Mouse (Mus musculus) brown adipose tissue, adult 24 weeks (tissue): ENCODE results near the gene Morn1. TPM values are rescaled to one million over a fixed set of nuclear protein-coding genes. Genes with fewer than 3 reads are reported as not detected.

ENCODE experiments used
- H3K27ac ChIP-seq: fragments of 200-500 bp; replicated peaks from 2 replicates; pipeline ENCODE4 v1.5.1; 2012; ENCODE audit warnings: low read depth, mild to moderate bottlenecking, low read length
- H3K4me1 ChIP-seq: fragments of 200-500 bp; 2 replicates; pipeline ENCODE4 v1.6.1; 2012; ENCODE audit warnings: low read length, mixed read lengths; ENCODE audit not compliant: control insufficient read depth, insufficient read depth, insufficient read length
- H3K4me3 ChIP-seq: fragments of 200-500 bp; 2 replicates; pipeline ENCODE4 v1.5.1; 2012; ENCODE audit warnings: low read depth, mild to moderate bottlenecking, low read length, moderate library complexity; ENCODE audit not compliant: insufficient read depth
- polyA plus RNA-seq: library from polyadenylated mRNA; stranded (reverse); fragments of >200 nt; gene quantifications from 2 replicates; pipeline ENCODE4 v1.2.4, GENCODE M21; 2012; ENCODE audit not compliant: missing spikeins, insufficient read depth, insufficient read length

Gene Morn1
- 1.3 and 1.8 TPM in 2 replicates for polyA plus RNA-seq

DNA sequence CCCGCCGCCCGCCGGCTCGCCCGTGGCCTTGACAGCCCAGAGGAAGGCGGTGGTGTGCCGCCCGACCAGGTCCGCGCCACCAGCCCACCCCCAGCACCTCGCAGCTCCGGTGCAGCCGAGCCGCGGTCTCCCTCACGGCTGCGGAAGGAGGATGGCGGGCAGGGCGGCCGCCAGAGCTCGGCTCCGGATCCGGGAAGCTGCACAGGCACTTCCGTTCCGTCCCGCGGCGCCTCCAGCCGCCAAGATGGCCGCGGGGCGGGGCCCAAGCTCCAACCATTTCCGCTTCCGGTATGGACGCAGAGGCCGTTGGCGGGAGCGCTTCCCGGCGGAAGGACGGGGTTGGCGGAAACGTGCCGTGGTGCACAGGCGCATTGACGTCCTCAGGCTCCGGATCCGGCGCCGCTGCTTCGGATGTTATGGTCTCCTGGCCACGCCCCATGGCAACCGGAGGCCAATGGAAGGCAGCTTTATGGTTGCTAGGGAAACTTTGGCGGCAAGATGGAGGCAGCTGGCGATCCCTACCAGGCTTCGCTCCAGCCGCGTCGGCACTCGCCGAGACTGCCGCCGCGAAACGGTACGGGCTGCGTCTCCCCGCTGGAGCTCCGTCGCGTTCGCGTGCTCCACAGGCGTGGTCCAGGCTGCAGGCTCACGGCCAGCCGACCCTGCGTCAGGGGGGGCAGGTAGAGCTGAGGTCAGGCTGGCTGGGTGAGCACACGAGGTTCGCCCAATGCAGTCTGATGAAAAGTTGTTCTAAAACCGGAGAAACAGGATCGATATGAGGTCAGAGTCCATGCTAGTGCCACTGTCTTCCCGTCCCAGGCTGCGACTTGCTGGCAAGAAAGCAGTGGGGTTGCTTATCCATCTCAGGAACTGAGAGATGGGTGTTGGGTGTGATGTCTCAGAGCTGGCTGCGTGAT, at the start of gene Morn1, which contains the start of gene Rer1:
Morn1 (plus strand) TSS at position 470 of the 917 bp plus-strand sequence.
Rer1 (minus strand) TSS at position 275 of the 917 bp plus-strand sequence.
- H3K27ac ChIP-seq, result peak within 1 kb of the TSS; percentile 63
- H3K4me1 ChIP-seq, result peaks cover 9% of the 10 kb centered on the region
- peak within 1 kb of the TSS; percentile 74 for H3K4me3 ChIP-seq

- Histone ChIP-seq H3K4me3 (no peak overlapping the region), H3K27ac (no peak overlapping the region), H3K4me1 (no peaks in the 10 kb centered on the region)
Observed at GRCm38 (mm10) chr4:155040197-155040596, 46.2 kb upstream of the Morn1 start.

- no peak overlapping the region for H3K4me3 ChIP-seq
- H3K4me1 ChIP-seq, result no peaks in the 10 kb centered on the region
- H3K27ac ChIP-seq, result no peak overlapping the region
Observed at GRCm38 (mm10) chr4:155040696-155041095, 45.7 kb upstream of the Morn1 start.

DNA sequence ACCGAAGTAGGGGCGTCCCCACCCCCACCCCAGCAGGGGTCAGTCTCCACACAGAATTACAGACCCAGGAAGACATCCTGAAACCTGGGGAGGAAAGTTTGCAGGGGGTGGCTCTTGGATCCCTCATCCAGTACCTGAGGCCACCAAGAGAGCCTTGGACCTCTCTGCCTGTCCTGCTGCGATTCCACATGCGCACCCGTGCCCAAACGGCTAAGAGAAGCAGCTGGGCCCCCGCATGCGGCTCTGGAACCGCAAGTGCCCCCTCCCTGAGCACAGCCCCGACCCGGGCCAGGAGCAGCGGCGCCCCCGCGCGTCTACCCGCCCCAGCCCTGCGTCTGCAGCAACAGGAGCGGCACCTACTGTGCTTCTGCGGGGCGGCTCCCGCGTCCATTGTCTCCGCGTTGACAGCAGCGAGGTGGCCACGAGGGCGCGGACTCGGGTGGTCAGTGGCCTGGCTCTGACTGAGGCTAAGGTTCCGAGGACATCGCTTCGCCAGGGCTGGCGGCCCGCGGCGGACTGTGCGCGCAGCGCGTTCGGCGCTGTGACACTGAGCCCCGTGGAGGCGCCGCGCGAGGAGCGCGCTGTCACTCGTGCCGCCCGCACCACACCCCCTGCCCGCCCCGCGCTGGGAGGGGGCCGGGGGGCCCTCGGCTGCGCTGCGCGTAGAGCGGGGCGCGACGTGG, 43.6 kb upstream of the Morn1 start:
- Histone ChIP-seq H3K27ac (no peak overlapping the region), H3K4me1 (no peaks in the 10 kb centered on the region), H3K4me3 (no peak overlapping the region)

- H3K4me1 ChIP-seq, result no peaks in the 10 kb centered on the region
- H3K4me3 ChIP-seq, result no peak overlapping the region
- no peak overlapping the region for H3K27ac ChIP-seq
Observed at GRCm38 (mm10) chr4:155043289-155043625, 43.1 kb upstream of the Morn1 start.

DNA sequence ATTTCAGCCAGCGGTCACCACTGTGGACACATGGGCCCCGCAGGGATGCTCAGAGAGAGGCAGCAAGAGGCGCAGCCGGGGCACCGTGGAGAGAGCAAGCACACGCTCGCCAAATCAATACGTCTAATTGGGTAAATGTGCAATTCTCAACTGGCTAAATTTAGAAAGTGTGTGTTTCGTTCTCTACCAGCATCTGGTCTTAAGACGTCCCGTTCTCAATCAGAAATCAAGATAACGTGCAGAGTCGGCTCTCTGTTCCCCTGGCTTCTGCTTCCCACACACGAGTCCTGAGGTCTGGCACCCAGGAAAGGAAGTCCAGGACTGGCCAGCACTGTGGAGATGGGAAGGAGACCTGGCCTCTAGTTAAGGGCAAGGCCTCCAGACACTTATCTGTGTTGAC, 39.7 kb upstream of the Morn1 start:
- no peak overlapping the region for H3K4me3 ChIP-seq
- no peak overlapping the region for H3K27ac ChIP-seq
- no peaks in the 10 kb centered on the region for H3K4me1 ChIP-seq

DNA sequence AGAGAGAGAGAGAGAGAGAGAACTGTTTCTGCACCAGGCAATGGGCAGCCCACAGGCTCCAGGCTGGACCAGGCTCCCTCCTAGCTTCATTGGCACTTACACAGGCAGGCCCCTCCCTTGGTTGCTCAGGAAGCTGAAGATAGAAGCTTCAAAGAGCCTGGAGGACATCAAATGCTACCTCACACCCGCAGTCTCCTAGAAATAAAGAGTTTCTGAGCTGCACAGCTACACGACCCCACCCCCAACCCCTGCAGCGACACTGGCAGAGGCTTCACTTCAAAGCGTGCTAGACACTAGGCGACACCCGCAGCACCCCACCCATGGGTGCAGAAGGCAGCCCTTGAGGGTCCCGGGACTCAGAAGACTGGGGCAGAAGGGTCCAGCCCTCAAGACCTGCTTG, 36.3 kb upstream of the Morn1 start:
- no peak overlapping the region for H3K27ac ChIP-seq
- no peaks in the 10 kb centered on the region for H3K4me1 ChIP-seq
- H3K4me3 ChIP-seq, result no peak overlapping the region

DNA sequence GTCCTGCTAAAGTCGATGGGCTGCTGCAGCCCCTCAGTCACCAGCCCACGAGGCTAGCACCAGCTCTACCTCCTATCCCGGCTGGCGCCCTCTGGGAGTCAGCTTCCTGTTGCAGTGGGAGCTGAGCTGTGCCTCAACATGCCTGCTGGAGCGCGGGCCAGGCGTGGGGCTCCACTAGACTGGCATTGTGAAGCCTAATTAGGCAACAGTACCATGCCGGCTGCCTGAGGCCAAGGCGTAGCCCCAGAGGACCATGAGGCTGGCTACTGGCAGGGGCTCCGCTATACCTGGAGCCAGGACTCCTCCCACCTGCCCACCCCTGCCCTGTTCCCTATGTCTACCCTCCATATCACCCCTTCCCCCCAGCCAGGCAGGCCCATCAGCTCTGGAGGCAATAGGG, 29.7 kb upstream of the Morn1 start, which contains the start of gene Plch2:
Plch2 (minus strand) TSS at position 61 of the 400 bp plus-strand sequence.
- Histone ChIP-seq H3K4me1 (no peaks in the 10 kb centered on the region), H3K27ac (no peak within 1 kb of the TSS), H3K4me3 (no peak within 1 kb of the TSS)

DNA sequence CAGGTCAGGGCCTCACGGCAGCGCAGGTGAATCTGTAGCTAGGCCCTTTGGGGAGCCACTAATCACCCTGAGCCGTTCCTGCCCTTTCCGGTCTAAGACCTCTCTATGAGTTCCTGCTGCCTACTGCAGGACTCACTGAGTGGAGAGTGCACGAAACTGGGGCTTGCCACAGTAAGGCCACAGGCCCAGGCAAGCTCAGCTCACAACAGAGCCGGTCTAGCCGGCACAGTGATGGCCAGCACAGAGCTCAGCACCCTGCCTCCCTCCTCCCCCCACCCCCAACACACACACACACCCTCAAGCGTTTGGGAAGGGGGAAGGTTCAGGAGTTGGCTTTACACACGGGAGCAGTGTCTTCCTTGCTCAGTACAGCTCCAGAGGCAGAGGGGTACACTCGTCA, 28.1 kb upstream of the Morn1 start:
- no peaks in the 10 kb centered on the region for H3K4me1 ChIP-seq
- H3K4me3 ChIP-seq, result no peak overlapping the region
- H3K27ac ChIP-seq, result no peak overlapping the region

DNA sequence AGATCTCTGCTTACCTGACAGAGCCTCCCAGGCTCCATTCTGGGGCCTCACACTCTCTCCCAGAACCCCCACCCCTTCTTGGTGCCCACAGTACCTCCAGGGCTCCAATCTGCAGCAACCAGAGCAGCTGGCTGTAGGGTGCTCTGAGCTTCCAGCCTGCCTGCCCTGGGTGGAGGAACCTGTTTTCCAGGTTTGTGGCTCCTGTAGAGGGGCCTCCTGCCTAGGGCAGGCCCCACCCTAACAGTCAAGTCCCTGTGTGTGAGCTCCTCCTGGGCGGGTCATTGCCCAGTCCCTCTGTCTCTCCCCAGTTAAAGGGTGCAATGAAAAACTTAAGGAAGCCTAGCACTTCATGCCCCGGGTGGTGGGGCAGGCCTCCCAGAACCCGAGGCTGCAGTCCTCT, 22.5 kb upstream of the Morn1 start:
- H3K27ac ChIP-seq, result no peak overlapping the region
- no peak overlapping the region for H3K4me3 ChIP-seq
- H3K4me1 ChIP-seq, result 0 out of 2 replicates have a peak, but pooled peaks cover 7% of the 10 kb centered on the region

DNA sequence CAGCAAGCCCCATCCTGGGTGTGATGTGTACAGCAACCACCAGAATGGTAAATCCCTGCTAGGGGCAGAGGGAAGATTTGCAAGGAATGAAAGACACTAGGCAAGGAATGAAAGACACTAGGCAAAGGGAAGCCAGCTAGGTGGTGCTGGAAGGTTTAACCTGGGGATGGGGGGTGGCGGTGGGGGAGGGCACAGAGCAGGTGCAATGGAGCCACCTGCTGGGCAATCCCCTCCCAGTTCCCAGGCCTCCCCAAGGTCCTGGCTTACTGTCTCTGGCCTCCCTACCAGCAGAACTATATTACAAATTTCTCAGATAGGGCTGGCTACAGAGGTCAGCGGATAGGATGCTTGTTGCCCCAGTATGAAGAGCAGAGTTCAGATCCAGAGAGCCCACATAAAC, 21.9 kb upstream of the Morn1 start:
- Histone ChIP-seq H3K4me3 (no peak overlapping the region), H3K27ac (no peak overlapping the region), H3K4me1 (0 out of 2 replicates have a peak, but pooled peaks cover 7% of the 10 kb centered on the region)

DNA sequence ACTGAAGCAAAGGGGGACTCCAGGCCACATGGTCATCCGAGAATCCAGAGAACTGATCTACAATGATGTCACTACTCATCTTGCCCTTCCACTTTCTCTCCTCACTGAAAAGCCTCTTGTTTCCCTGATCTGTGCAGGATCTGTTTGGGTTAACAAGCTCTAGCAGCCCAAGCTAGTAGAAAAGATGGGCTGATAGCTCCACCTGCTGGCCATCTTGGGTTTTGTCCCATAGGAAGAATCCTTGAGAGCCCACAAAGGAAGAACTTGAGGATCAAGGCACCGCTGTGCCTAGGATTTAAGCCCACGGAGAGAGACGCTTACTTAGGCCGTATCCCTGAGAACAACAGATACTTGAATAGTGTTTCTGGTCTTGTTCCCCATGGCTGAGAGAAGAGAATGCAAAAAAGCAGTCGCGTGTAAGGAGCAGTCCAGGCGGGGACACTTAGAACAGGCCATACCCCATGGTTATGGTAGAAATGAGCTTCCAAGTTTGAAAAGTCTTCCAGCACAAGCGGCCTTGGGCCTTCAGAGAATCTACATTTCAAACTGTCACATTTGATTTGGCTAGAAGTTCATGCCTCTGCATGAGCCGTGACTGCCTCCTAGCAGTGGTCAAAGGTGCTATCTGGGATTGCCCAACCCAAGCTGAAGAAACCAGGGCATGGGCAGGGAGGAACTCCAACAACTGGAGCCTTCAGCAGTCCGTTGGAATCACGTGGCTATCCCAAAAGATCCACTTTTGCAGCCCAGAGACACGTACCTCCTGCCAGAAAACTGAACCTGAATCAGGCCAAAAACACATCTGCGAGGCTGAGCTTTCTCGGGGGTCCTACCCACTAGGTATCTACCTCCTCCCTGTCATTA, 20.2 kb upstream of the Morn1 start:
- 0 out of 2 replicates have a peak, but pooled peaks cover 7% of the 10 kb centered on the region for H3K4me1 ChIP-seq
- peak overlapping the region; percentile 67 for H3K27ac ChIP-seq
- peak overlapping the region; percentile 48 for H3K4me3 ChIP-seq

DNA sequence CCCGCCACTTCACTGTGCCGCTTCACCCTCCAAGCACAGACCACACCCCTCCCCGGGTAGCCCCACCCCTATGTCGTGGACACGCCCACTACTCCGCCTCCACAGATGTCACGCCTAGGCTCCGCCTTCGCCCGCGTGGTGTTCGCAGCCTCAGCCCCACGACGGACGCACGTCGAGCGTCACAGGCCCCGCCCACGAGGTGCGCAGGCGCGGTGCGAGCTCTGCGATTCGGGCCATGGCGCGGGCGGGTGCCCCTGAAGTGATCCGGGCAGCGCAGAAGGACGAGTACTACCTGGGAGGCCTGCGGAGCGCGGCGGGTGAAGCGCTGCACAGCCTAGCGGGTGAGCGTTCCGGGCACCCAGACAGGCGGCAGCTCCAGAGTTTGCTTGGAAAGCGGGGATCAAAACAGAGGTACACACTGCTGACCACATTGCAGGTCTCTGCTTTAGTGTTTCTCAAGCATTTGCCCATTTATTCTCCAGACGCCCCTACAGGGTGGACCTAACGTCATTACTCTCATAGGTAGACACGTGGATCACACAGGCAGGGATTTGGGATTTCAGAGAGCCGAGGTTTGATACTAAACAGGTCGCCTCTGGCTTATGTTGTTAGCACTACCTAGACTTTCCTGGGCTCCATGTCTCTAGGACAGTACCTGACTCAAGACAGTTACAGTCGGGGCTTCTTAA, 19.4 kb upstream of the Morn1 start, which contains the start of gene Pex10:
Pex10 (plus strand) TSS at position 183 of the 689 bp plus-strand sequence.
- H3K4me3 ChIP-seq, result peak within 1 kb of the TSS; percentile 69
- 0 out of 2 replicates have a peak, but pooled peaks cover 7% of the 10 kb centered on the region for H3K4me1 ChIP-seq

GRCm38 (mm10) chr4:155068357-155068972, 17.9 kb upstream of the Morn1 start:
- H3K4me1 ChIP-seq, result 0 out of 2 replicates have a peak, but pooled peaks cover 7% of the 10 kb centered on the region
- no peak overlapping the region for H3K4me3 ChIP-seq
- no peak overlapping the region for H3K27ac ChIP-seq

More for the DNA sequence above, 19.4 kb upstream of the Morn1 start, which contains the start of gene Pex10:
- H3K27ac ChIP-seq, result peak within 1 kb of the TSS; percentile 67
